Mouse (Mus musculus) lung, adult 2 months (tissue): ENCODE measurements around the gene Gm28051.

Experiments used
- CTCF ChIP-seq: fragments of 200-500 bp; IDR thresholded peaks from 2 replicates; pipeline ENCODE4 v1.5.1; 2011; ENCODE audit warnings: mild to moderate bottlenecking, low read length, control low read depth; ENCODE audit not compliant: insufficient read depth
- POLR2A ChIP-seq: fragments of 200-500 bp; IDR thresholded peaks from 2 replicates; pipeline ENCODE4 v1.6.1; 2011; ENCODE audit warnings: low read depth, mild to moderate bottlenecking, control low read depth, low read length, borderline replicate concordance; ENCODE audit errors: extremely low read depth

- no peak for TF ChIP-seq CTCF
- TF ChIP-seq POLR2A: no peak
These were observed 44.3 kb downstream of the Gm28051 start for GRCm38 (mm10) chr12:102713153-102713865.
